Mouse (Mus musculus): ENCODE data around the gene Ern1. TPM values are rescaled to one million over a fixed set of nuclear protein-coding genes. Genes with fewer than 3 reads are reported as not detected.

Gene Ern1
- total RNA-seq, 1 experiment: 7.4 TPM

DNA sequence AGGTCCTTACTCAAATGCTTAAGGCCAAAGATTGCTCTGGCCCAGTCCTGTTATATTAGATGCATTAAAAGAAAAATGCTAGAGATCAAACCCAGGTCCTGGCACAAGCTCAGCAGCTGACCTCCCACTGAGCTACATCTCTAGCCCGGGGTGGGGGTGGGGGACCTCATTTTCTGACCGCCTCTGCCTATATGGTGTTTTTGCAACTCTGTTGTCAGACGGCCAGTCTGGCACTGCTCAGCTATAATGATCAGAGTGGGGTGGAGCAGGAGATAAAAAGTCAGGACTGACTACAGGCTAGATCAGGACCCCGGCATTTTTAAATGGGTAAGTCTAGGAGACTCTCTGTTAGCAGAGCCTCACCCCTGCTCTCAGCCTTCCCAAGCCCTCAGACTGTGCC lies 30.7 kb upstream of the Ern1 start:
- no peak overlapping the region for H3K9ac ChIP-seq (ENCODE audit: insufficient read depth, low read depth, low read length, poor library complexity, severe bottlenecking)
- H3K36me3 ChIP-seq (ENCODE audit: control insufficient read depth, insufficient read depth, low read length, poor library complexity, severe bottlenecking): no peaks in the 10 kb centered on the region
- TF ChIP-seq MAFK (IDR thresholded peaks at IDR 0.05; ENCODE audit: insufficient read depth, low read depth, low read length) (no peak), ZNF384 (IDR thresholded peaks at IDR 0.05; ENCODE audit: low read depth, low read length) (no peak), CHD2 (IDR thresholded peaks at IDR 0.05; ENCODE audit: low read depth, low read length) (no peak), HCFC1 (IDR thresholded peaks at IDR 0.05; ENCODE audit: borderline replicate concordance, insufficient read depth, low read length) (no peak), ZC3H11A (IDR thresholded peaks at IDR 0.05; ENCODE audit: borderline replicate concordance, low read depth, low read length) (no peak)
- H3K4me1 ChIP-seq (ENCODE audit: control insufficient read depth in 2 of 2, insufficient read depth in 2 of 2, low read length in 2 of 2, poor library complexity in 1 of 2): peaks cover 0 to 27% of the 10 kb centered on the region in 2 experiments; a peak in 2 of 4 replicates
- in situ Hi-C loops (cut with MboI; ENCODE audit: low sequenced_read_pairs in 2 of 2, unreplicated experiment in 2 of 2): loop anchor here (5.0 to 25.0 kb wide), 3 partner anchors 109 to 236 kb away; partner anchors contain the start of genes Milr1 (in 1 of the 2) and Pecam1 (in 1 of the 2)
- no peak overlapping the region for H3K27ac ChIP-seq (ENCODE audit: insufficient read depth, low read depth, low read length, poor library complexity, severe bottlenecking)
- no peak for DNase-seq (ENCODE audit: low read depth, low spot score)
- H3K4me3 ChIP-seq (ENCODE audit: insufficient read depth in 1 of 2, low read depth in 1 of 2, low read length in 2 of 2, poor library complexity in 1 of 2, severe bottlenecking in 1 of 2): no peak overlapping the region
- H3K9me3 ChIP-seq (ENCODE audit: control insufficient read depth, insufficient read depth, low read depth, low read length): no peaks in the 10 kb centered on the region

GRCm38 (mm10) chr11:106515079-106515745 lies 27.6 kb upstream of the Ern1 start:
- in situ Hi-C loops (cut with MboI; ENCODE audit: low sequenced_read_pairs in 2 of 2, unreplicated experiment in 2 of 2): loop anchor here (5.0 to 25.0 kb wide), 3 partner anchors 112 to 240 kb away; partner anchors contain the start of genes Milr1 (in 1 of the 2) and Pecam1 (in 1 of the 2)
- Histone ChIP-seq H3K27ac (ENCODE audit: insufficient read depth, low read depth, low read length, poor library complexity, severe bottlenecking) (no peak overlapping the region), H3K36me3 (ENCODE audit: control insufficient read depth, insufficient read depth, low read length, poor library complexity, severe bottlenecking) (peaks cover 9% of the 10 kb centered on the region; the same call in 1 of the 2 replicates), H3K4me1 (ENCODE audit: control insufficient read depth in 2 of 2, insufficient read depth in 2 of 2, low read length in 2 of 2, poor library complexity in 1 of 2) (peaks cover 0 to 20% of the 10 kb centered on the region in 2 experiments; a peak in 2 of 4 replicates), H3K9me3 (ENCODE audit: control insufficient read depth, insufficient read depth, low read depth, low read length) (no peaks in the 10 kb centered on the region), H3K4me3 (ENCODE audit: insufficient read depth in 1 of 2, low read depth in 1 of 2, low read length in 2 of 2, poor library complexity in 1 of 2, severe bottlenecking in 1 of 2) (no peak overlapping the region), H3K9ac (ENCODE audit: insufficient read depth, low read depth, low read length, poor library complexity, severe bottlenecking) (no peak overlapping the region)
- no peak for DNase-seq (ENCODE audit: low read depth, low spot score)
- TF ChIP-seq CHD2 (IDR thresholded peaks at IDR 0.05; ENCODE audit: low read depth, low read length) (no peak), ZC3H11A (IDR thresholded peaks at IDR 0.05; ENCODE audit: borderline replicate concordance, low read depth, low read length) (no peak), ZNF384 (IDR thresholded peaks at IDR 0.05; ENCODE audit: low read depth, low read length) (no peak), HCFC1 (IDR thresholded peaks at IDR 0.05; ENCODE audit: borderline replicate concordance, insufficient read depth, low read length) (no peak), MAFK (IDR thresholded peaks at IDR 0.05; ENCODE audit: insufficient read depth, low read depth, low read length) (no peak)

GRCm38 (mm10) chr11:106514446-106514845 lies 26.8 kb upstream of the Ern1 start:
- in situ Hi-C loops (cut with MboI; ENCODE audit: low sequenced_read_pairs in 2 of 2, unreplicated experiment in 2 of 2): loop anchor here (10.0 to 25.0 kb wide), 2 partner anchors 223 to 240 kb away; partner anchors contain the start of genes Milr1 (in 1 of the 2) and Pecam1 (in 1 of the 2)
- Histone ChIP-seq H3K9me3 (ENCODE audit: control insufficient read depth, insufficient read depth, low read depth, low read length) (no peaks in the 10 kb centered on the region), H3K9ac (ENCODE audit: insufficient read depth, low read depth, low read length, poor library complexity, severe bottlenecking) (0 out of 2 replicates have a peak overlapping the region, but pooled peaks have one; percentile 4), H3K4me1 (ENCODE audit: control insufficient read depth in 2 of 2, insufficient read depth in 2 of 2, low read length in 2 of 2, poor library complexity in 1 of 2) (peaks cover 0 to 20% of the 10 kb centered on the region in 2 experiments; a peak in 2 of 4 replicates), H3K36me3 (ENCODE audit: control insufficient read depth, insufficient read depth, low read length, poor library complexity, severe bottlenecking) (peaks cover 9% of the 10 kb centered on the region; the same call in 1 of the 2 replicates), H3K4me3 (ENCODE audit: insufficient read depth in 1 of 2, low read depth in 1 of 2, low read length in 2 of 2, poor library complexity in 1 of 2, severe bottlenecking in 1 of 2) (no peak overlapping the region), H3K27ac (ENCODE audit: insufficient read depth, low read depth, low read length, poor library complexity, severe bottlenecking) (no peak overlapping the region)
- TF ChIP-seq HCFC1 (IDR thresholded peaks at IDR 0.05; ENCODE audit: borderline replicate concordance, insufficient read depth, low read length): no peak
- TF ChIP-seq CHD2 (IDR thresholded peaks at IDR 0.05; ENCODE audit: low read depth, low read length): no peak
- no peak for TF ChIP-seq ZNF384 (IDR thresholded peaks at IDR 0.05; ENCODE audit: low read depth, low read length)
- no peak for TF ChIP-seq MAFK (IDR thresholded peaks at IDR 0.05; ENCODE audit: insufficient read depth, low read depth, low read length)
- TF ChIP-seq ZC3H11A (IDR thresholded peaks at IDR 0.05; ENCODE audit: borderline replicate concordance, low read depth, low read length): no peak
- DNase-seq (ENCODE audit: low read depth, low spot score): no peak

GRCm38 (mm10) chr11:106513166-106513565 lies 25.5 kb upstream of the Ern1 start:
- Histone ChIP-seq H3K27ac (ENCODE audit: insufficient read depth, low read depth, low read length, poor library complexity, severe bottlenecking) (no peak overlapping the region), H3K4me1 (ENCODE audit: control insufficient read depth in 2 of 2, insufficient read depth in 2 of 2, low read length in 2 of 2, poor library complexity in 1 of 2) (peaks cover 0 to 14% of the 10 kb centered on the region in 2 experiments; a peak in 2 of 4 replicates), H3K36me3 (ENCODE audit: control insufficient read depth, insufficient read depth, low read length, poor library complexity, severe bottlenecking) (peaks cover 16% of the 10 kb centered on the region), H3K9ac (ENCODE audit: insufficient read depth, low read depth, low read length, poor library complexity, severe bottlenecking) (no peak overlapping the region), H3K4me3 (ENCODE audit: insufficient read depth in 1 of 2, low read depth in 1 of 2, low read length in 2 of 2, poor library complexity in 1 of 2, severe bottlenecking in 1 of 2) (no peak overlapping the region), H3K9me3 (ENCODE audit: control insufficient read depth, insufficient read depth, low read depth, low read length) (no peaks in the 10 kb centered on the region)
- in situ Hi-C loops (cut with MboI; ENCODE audit: low sequenced_read_pairs in 2 of 2, unreplicated experiment in 2 of 2): loop anchor here (10.0 to 25.0 kb wide), 2 partner anchors 224 to 242 kb away; partner anchors contain the start of genes Milr1 (in 1 of the 2) and Pecam1 (in 1 of the 2)
- DNase-seq (ENCODE audit: low read depth, low spot score): no peak
- TF ChIP-seq CHD2 (IDR thresholded peaks at IDR 0.05; ENCODE audit: low read depth, low read length) (no peak), ZNF384 (IDR thresholded peaks at IDR 0.05; ENCODE audit: low read depth, low read length) (no peak), ZC3H11A (IDR thresholded peaks at IDR 0.05; ENCODE audit: borderline replicate concordance, low read depth, low read length) (no peak), MAFK (IDR thresholded peaks at IDR 0.05; ENCODE audit: insufficient read depth, low read depth, low read length) (no peak), HCFC1 (IDR thresholded peaks at IDR 0.05; ENCODE audit: borderline replicate concordance, insufficient read depth, low read length) (no peak)
